Mouse (Mus musculus) kidney, postnatal 4 days (tissue): ENCODE data around the gene Igf1r.

Experiments
- DNase-seq, 2 experiments: peaks; one replicate each; pipeline ENCODE4 v3.0.0; 2021; ENCODE audit warnings: mixed read lengths in 2 of 2

Gene Igf1r

DNA sequence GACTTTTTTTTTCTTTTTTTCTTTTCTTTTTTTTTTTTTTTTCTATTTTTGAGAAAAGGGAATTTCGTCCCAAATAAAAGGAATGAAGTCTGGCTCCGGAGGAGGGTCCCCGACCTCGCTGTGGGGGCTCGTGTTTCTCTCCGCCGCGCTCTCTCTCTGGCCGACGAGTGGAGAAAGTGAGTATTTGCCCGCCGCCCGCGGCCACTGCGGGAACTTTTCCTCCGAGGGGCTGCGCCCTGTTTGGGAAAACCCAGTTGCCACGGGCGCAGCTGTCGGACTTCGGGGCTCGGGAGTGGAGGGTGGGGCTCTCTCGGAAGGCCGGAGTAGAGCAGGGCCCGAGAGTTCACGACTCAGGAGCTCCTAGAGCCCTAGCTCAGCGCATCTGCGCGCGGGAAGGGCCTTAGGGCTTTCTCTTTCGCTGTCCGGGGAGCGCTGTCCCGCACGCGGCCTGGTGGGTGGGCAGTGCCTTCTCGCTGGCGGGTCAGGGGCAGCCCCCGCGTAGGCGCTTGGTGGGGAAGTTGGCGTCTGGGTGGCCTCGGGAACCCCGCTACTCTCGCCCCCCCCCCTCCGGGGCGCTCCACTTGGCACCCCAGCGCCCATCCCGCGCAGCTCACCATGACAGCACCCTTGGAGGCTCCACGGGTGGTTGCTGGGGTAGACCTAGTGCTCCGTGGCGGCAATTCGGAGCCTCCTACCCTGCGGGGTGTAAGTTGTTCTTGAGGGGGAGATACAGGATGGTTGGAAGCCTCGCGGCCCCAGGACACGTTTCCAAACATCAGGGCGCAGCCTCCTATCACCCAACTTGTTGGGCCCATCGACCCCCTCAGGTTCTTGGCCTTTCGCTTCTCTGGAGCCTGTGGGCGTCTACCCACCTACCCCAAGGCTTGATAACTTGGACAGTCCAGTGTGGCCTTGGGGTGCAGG lies at the start of gene Igf1r:
Gene Igf1r, plus strand, starts transcription at position 51 of the 924 bp plus-strand sequence.
- peak; percentile 74 to 80 for DNase-seq

DNA sequence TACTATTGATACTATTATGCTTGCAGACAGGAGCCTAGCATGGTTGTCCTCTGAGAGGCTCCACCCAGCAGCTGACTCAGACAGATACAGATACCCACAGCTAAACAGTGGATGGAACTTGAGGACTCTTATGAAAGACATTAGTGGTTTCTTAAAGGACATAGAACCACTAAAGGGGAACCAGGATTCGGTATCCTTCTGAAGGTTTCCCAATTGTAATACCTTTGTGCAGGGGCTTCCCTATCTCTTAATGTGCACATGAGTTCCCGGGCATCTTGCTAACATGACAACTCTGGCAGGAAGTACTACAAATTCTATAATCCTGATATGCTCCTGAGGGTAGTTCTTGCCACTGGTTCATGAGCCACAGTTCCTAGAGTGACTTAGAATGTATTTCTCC lies 46.3 kb upstream of the Igf1r start:
- no peak for DNase-seq

DNA sequence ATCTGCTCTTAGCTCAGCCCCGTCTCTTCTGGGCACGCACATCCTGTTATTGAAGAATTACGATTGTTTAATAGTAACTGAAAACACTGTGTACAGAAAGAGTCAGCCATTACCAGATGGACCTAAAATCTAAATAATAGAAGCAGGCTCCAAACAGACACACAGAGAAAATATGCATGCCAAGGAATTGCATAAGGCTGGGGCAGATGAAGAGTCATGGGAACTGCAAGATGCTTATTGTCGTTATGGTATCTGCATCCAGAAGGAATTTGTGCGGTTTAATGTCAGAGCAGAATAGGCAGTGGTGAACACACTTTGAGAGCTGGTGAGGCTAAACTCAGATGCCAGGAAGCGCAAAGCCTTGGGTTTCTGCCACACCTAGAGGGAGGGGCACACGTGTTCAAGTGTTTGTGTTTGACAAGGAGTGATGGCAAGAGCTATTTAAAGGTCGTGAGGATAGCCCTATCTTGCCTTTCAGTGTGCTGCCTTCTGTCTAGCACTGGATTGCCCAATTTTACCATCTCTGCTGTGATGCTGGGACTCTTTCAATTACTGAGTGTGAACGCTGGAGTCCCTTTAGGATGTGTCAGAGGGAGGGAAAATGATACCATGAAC lies 44.7 kb upstream of the Igf1r start:
- no peak for DNase-seq

DNA sequence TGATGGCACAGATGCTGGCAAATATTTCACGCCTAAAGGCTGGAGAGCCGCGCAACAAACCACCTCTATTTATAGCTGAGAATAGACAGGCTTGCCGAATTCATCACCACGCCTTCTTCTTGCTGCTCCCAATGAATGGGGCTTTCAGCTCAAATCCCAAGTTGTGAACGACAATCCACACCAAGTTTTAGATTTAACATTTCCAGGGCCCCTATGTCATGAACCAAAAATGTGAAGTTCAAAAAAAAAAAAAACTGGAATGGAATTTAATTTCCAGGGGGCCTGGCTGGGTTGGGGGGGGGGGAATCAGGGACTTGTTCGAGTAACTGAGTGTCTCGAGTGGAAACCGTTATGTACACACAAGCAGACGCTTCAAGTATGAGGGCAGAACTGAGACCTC lies 42.1 kb upstream of the Igf1r start:
- peak in 1 of 2 experiments; percentile 32 for DNase-seq

DNA sequence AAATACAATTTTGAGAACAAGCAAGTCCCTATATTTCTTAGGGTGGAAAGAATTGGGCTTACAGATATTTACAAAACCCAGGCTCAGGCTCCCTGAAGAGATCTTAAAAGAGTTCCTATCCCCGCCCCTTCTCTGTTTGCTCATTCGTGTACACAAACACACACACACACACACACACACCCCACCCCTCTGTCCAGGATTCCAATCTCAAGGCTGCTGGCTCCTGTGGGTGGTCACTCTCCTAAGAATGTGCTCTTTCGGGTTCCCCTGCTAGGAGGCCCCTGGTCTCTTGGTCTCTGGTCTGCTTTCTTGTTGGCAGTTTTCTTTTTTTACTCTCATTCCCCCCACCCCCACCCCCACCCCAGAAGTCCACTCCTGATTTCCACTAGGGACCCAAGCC lies 41.7 kb upstream of the Igf1r start:
- peak; percentile 48 to 62 for DNase-seq

DNA sequence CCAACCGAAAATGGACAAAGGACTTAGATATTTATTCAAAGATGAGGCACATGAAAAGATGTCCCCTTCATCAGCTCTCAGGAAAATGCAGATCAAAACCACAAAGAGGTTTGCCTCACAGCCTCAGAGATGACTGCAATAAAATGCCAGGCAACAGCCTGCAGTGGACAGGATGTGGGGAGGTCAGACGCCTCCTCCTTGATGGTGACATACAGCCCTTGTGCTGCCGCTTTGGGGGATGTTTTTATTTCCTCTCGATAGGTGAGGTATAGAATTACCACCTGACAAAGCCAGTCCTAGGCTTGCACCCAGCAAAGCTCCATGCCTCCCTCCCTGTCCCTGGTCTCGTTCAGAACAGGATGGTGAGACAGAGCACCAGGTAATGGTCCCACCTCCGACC lies 40.8 kb upstream of the Igf1r start:
- no peak for DNase-seq

DNA sequence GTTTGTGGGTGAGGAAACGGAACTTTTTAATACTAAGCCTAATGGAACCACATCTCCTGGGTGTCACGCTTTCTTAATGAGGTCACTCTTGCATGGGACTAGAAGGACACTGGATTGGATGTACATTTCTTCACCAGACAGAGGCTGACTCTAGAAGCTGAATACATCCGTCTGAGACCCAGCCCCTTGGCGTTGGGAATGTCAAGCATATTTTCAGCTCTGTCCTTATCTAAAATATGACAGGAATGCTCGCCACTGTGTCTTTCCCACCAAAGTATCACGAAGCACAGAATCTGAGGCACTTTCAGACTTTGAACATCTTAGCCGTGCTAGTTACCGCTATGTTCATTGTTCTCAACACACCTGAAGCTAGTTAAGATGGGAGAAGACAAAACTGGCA lies 35.7 kb upstream of the Igf1r start:
- no peak for DNase-seq

DNA sequence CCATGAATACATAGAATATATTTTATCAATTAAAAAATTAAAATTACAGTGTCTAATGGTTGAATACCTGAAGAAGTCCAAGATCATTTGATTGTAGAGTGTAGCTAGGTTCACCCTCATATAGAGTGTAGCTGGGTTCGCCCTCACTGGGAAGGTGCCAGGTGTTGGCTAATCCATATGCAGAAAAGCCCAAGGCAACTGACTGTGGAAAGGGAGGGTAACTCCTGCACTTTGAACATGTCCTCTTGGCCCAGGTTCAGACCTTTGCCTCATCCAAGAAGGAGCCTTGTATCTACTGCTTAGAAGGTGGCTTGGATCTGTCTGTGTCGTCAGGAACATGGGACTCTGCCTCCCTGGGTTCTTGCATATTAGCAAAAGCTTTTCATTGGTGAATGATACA lies 34.9 kb upstream of the Igf1r start:
- DNase-seq: peak in 1 of 2 experiments; percentile 21

DNA sequence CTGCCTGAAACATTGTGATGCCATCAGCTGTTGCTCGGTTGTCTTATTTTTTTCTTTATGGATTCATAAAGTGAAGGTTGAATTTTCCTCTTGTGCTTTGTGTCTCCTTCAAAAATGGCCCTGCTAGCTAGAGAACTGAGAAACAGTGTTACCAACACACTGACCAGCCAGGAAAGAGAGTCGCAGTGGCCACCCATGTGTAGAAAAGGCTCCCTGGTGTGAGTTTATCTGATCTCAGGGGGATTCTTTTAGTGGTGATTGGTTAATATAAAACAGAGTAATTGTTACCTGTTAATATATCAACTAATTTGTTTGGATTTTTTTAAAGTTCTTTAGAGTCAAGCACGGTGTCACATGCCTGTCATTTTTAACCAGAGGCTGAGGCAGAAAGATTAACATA lies 33.2 kb upstream of the Igf1r start:
- DNase-seq: no peak

DNA sequence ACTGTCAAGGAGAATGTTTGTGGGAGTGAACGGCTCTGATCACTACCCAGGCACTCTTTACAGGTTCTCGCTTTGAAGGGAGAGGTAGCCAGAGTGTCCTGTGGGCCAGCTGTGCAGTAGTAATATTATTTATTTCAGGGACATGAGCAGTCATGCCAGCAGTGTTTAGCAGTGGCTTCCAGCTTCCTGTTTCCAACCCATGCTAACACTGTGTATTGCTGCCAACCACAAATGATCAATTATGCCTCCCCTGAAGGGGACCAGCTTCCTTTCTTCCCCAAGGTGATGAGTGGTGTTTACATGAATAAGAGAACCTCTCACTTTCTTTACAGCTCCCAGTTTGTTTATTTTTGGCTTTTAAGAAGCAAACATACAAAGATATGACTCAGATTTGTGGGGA lies 28.4 kb upstream of the Igf1r start:
- DNase-seq: no peak

DNA sequence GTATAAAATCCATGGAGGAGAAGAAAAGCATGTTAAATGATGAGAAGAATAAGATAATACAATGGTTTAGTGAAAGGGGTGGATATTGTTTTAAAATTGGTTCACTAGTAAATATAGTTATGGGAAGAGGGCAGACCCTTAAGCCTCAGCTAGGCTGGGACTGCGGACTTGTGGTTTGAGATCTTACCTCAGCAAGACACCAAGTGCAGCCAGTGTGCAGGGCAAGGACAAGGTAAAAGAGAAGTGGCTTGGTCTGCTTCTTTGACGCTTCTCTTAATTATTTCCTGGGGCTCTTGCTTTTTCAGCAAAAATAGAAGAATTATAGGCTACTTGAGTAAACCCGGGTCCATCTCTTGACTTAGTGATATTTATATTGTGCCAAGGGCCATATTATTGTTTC lies 22.5 kb upstream of the Igf1r start:
- DNase-seq: no peak

DNA sequence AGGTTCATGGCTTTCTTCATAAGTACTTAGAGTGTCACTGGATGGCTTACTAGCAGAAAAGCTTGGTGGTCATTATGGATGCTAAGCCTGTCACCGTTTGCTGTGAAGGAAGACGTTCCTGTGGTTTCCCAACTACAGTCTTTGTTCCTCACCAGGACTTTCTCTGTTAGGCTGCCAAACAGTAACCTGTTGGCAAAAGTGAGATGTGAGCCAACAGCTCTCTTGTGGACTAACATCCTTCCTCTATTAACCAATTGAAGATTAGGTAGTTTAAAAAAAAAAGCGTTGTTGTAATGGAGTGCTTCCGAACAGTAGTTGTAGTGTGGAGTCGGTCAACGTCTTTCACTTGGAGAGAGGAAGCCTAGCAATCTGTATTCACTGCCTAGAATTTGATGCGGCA lies 15.8 kb upstream of the Igf1r start:
- DNase-seq: no peak

DNA sequence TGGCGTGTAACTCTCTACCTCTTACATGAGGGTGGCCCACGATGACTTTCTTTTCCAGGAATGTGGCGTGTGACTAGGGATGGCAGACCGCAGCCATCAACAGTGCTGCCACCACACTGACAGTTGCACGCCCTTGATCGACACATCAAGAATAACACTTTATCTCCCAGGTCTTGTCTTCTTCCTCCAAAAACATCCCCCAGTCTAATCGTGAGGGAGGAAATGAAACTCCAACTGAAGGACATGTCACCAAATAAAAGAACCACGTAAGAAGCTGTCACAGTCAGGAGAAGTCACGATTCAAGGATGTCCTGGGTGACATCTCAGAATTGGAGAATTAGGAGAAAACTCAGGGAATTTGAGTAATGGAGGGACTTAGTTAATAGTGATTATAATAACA lies 8.8 kb upstream of the Igf1r start:
- no peak for DNase-seq

DNA sequence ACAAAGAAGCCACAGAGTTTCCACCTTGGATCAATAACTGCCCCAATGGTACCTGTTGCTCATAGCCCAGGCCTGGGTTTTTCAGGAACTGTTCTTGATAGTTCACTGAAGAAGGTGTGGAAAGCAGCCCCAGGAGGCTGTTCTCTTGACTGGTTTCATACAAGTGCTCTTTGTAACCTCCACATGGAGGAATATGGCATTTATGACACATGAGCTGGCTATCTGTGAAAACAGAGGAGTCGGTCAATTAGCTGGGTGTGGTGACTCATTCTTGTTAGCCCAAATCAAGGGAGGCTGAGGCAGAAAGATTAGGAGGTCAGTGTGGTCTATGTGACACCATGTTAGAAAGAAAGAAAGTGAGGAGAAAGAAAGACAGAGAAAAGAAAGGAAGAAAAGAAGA lies 5.7 kb upstream of the Igf1r start:
- no peak for DNase-seq

DNA sequence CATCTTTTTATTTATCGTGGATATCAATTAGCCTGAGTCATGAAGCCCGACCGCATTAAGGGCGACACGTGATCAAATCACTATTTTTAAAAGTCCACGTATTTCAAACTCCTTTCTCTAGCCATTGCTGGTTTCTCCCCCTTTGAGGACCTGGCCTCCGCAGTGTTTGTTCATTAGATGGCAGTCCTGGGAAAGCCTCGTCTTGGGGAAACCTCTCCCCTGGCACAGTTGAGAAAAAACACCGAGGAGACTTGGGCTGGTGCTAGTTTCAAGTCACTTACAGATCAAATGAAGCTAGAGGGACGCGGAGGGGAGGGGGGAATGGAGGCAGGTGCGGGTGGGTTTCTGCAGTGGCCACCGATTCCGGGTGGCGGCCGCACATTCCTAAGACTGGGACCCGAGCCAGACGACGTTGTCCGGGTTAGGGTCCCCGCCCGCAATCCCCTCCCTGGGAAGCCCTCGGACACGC lies 2.2 kb upstream of the Igf1r start:
- DNase-seq: no peak

DNA sequence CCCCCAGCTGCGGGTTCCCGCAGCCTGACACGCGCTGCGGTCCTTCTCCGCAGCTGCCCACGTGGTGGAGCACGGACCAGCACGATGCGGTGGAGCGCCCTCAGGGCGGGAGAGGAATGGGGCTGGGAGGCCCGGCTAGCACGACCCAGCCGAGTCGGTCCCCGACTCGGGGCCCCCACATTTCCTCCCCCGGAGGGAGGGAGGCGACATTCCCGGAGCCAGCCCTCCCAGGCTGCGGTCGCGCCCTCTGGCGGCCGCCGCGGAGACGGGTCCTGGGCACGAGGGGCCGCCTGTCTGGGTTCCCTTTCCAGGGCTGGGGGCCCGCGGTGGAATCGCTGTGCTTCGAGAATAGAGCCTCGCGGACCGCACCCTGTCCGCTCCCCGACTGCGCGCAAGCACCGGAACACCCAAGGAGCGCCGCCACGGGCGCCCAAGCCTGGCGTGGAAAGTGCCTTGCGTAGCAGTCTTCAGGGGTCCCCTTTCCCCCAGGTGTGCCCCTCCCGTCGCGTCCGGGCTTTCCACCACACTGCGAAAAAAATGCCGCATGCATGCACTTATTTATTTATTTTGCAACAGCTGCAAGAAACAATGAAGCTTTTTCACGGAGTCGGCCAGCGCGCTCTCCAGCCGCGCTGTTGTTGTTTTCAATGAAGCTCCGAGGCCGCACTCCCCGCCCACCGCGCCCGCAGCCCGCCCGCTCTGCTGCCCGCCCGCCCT lies 1.7 kb upstream of the Igf1r start:
- peak; percentile 88 to 93 for DNase-seq

DNA sequence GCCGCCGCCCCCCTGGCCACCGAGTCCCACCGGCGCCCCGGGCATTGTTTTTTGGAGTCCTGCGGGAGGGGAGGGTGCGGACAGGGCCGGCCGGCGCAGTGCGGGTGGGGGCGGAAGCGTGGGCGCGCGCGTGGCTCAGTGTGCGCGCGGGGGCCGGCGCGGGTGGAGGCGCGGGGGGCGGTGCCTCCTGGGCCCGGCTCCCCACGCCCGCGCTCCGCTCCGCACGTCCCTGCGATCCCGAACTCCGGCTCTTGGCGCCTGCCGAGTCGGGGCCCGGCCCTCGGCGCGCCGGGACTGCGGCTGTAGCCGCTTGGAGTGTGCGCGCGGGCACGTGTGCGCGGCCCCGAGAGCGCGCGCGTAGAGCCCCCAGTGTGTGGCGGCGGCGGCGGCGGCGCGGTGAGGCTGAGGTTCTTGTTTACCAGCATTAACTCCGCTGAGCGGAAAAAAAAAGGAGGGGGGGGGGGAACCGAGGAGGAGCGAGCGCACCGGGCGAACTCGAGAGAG lies 1.0 kb upstream of the Igf1r start:
- peak; percentile 95 to 97 for DNase-seq

DNA sequence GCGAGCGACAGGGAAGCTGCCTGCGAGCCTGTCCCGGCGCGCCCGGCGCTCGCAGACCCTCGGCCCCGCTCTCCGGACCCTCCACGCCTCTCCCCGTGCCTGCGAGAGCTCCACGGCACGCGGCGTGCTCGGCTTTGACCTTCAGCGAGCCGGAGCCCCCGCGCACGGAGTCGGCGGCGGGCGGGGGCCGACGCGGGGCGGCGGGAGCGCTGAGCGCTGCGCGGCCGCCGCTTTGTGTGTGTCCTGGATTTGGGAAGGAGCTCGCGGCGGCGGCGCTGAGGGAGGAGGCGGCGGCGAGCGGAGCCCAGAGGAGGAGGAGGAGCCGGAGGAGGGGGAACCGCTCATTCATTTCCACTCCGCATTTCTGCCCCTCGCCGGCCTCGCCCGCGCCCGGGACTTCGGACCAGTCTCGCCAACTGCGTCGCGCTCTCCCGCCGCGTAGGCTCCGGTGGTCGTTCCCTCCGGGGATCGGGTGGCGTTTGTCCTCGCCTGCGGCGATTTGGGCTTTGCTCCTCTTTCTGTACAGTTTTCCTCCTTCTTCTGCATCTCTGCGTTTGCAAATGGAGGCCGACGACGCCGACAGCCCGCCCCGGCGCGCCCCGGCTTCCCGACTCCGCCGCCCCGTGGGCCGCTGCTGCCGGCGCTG lies 468 bp upstream of the Igf1r start:
- peak; percentile 86 to 93 for DNase-seq

DNA sequence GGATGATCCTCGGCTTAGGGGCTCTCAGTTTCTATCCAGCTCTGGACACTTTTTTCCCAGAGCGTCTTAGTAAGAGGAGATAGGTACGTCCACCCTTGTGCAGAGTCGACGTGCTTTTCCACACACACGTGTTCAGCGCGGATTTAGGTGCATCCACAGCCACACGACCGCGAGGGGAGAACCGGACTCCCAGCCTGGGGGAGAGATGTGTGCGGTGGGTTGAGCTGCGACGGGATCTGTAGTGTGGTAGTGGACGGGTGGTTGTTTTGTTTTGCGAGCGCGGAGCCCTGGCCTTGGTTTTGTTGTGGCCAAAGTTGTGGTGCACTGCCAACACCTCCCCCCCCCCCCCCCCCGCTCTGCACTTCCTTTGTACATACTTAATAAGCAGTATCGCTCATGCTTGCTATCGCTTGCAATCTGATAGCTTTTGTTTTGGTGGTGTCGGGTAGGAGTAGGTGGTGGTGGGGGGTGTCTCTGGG lies 1.2 kb downstream of the Igf1r start:
- peak; percentile 53 to 59 for DNase-seq

DNA sequence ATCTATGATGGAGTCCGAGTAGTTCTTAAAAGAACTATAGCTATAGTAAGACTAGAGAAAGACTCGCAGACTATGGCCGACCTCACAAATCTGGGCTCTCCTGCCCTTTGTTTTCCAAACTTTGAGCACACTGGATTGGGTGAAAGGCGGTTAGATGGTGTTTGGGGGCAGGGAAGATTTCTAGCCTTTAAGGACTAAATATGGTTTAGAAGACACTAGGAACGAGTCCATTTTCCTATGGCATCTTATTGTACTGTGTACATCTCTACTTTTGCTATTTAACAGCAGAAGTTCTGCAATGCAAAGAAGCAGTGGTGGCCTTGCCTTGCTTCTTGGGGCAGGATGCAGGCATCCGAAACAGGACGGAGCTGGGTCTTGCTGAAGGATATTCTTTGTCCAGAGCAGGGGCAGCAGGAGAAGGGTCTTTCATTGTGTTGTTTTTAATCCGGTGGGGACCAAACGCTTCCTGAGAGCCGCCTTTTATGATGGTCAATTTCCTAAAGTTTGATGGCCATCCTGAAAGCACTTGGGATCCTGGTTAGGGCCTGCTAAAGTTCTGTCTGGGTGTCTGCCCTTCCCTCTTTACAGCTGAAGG lies 2.1 kb downstream of the Igf1r start:
- no peak for DNase-seq

DNA sequence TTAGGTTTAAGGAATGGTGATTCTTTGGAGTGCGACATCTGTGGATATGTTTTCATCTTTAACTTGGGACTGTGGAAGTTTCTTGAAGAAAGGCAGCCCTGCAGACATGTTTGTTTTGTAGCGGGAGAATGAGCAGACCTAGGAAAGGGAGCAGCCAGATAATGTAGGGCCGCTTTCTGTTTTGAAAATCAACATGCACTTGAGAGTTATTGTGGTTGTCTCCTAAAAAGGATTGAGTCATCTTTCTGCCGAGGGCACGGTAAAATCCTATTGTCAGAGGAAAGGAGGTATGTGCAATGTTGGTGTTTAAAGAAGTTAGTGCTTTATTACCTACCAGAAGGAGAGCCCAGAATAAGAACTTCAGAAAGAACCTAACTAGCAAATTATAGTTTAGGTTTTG lies 2.6 kb downstream of the Igf1r start:
- no peak for DNase-seq

DNA sequence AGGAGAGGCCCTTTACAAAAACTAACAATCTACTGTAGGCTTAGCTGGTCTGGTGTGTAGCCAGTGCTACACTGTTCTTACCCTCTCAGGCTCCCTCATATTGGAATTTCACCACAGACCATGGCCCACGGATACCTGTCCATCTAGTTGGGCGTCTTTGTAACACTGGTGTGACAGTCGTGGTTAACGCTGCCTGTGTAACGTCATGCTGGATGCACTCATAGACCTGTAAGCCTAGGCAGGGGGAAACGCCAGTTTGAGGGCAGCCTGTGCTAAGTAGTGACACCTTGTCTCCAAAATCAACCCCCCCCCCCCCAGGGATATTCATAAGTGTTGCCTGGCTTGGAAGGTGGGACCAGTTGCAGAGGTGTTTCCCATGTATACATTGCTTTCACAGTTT lies 4.7 kb downstream of the Igf1r start:
- DNase-seq: no peak
